Mouse (Mus musculus): ENCODE data around the gene Pik3c2b.
"Not testable (repeated sequence)": the region's sequence is repeated elsewhere in the genome, so short reads cannot be mapped to it uniquely, and the experiment has no call there.

The Pik3c2b gene

DNA sequence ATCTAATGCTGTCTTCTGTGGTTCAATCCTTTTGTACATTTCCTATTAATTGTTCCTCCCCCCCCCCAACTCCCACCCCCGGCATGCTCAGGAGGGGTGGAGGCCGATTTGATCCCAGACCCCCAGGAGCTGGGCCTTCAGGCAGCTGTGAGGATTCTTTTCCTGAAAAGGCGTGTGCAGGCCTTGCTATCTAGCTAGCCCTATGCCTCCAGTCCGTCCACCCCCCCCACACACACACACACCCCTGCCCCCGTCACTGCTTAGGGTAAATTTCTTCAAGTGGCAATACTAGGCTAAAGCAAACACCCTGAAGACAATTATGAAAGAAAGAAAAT is 12.5 kb upstream of the Pik3c2b start:
- no peak for DNase-seq (ENCODE audit: inconsistent age in 2 of 2, low spot score in 1 of 2)

DNA sequence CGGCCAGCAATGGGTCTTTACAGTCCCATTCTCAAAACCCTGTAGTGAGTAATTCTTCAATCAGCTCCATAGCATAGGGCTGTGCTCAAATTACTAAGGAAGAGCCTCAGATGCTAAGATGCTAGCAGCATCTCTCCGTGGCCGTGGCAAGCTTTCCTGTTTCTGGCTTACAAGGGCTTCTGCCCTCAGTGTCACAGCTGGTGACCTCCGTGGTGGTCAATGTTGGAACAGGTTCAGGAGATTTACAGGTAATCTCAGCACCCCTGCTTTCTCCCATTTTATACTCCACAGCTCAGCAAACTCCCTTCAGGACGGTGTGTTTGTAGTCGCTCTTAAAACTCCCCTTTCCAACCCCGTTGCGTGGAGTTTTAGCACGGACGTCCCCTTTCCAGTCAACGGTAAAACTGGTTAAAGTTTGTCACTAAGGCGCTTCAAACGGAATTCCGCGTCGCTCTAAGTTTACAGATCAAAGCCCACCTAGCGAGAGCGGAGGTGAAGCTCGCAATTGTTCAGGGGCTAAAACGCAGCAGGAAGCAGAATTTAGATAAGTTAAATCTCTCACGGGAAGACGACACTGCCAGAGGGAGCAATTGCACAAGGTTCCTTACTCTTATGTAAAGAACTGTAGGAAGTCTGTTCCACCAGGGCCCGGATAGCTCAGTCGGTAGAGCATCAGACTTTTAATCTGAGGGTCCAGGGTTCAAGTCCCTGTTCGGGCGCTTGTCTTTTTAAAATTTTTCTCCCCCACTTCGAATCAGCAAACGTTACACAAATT is 12.0 kb upstream of the Pik3c2b start:
- peak; percentile 78 to 96 for DNase-seq (ENCODE audit: inconsistent age in 2 of 2, low spot score in 1 of 2)

DNA sequence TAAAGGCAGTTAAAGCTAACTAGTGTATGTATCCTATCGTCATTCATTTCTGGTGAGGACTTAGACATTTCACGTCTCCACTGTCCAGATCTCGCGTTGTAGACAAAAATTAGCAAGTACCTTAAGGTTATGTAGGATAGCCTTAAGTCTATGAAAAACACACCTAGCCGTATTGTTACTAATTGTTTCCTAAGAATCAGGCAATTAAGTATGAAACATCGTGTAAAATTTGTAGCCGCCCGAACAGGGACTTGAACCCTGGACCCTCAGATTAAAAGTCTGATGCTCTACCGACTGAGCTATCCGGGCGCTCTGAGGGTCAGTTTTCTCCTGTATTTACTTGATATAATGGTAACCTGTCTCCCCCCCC is 11.4 kb upstream of the Pik3c2b start:
- DNase-seq (ENCODE audit: inconsistent age in 2 of 2, low spot score in 1 of 2): peak; percentile 58 to 90

- DNase-seq (ENCODE audit: inconsistent age in 2 of 2, low spot score in 1 of 2): not testable (repeated sequence)
These were observed 10.8 kb upstream of the Pik3c2b start for GRCm38 (mm10) chr1:133034682-133035081.

GRCm38 (mm10) chr1:133039505-133039949 is 5.9 kb upstream of the Pik3c2b start:
- peak; percentile 34 to 83 for DNase-seq (ENCODE audit: inconsistent age in 2 of 2, low spot score in 1 of 2)

DNA sequence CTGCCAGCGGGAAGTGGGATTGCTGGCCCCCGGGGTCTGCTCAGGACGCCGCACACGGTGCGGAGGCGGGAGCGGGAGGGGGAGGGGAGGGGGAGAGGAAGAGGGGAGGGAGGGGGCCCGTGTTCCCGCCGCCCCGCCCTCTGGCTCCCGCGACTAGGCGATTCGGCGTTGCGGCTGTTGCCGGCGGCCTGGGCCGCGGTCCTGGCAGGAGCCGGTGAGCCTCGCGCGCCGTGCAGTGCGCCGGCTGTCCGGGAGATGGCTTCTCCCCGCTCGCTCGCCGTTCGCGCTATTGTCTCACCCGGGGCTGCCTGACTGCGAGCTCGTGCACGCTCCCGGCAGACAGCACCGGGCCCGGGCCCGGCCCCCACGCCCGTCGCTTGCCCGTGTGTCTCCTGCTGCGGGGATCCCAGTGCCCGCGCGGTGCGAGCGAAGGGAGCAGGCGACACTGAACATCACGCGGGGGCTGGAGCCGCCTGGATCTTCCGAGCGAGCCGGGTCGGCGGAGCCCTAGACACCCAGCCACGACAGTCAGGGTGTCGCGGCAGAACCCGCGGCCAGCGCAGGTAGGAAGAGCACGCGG is 484 bp downstream of the Pik3c2b start:
- DNase-seq (ENCODE audit: inconsistent age in 2 of 2, low spot score in 1 of 2): peak; percentile 86 to 93

- peak; percentile 53 to 82 for DNase-seq (ENCODE audit: inconsistent age in 2 of 2, low spot score in 1 of 2)
These were observed 1.0 kb downstream of the Pik3c2b start for GRCm38 (mm10) chr1:133046441-133046931.

GRCm38 (mm10) chr1:133047575-133047974 is 2.1 kb downstream of the Pik3c2b start:
- peak in 1 of 2 experiments; percentile 69 for DNase-seq (ENCODE audit: inconsistent age in 2 of 2, low spot score in 1 of 2)

DNA sequence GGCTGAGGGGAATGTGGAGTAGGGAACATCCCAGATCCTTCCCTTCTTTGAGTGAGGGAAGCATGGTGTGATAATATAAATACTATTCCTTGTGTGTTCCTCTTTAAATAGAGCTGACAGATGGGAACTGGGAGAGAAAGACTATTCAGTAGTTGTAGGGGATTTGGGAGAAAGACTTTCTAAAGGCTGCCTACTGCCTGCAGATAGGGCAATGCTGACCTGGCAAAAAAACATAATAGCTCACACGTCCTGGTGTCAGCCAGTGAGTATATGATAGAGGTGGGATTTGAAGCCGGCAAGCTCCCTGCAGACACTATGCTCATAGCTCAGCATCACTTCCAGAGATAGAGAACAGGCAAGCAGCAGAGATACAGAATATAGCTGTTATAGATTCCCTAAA is 3.2 kb downstream of the Pik3c2b start:
- no peak for DNase-seq (ENCODE audit: inconsistent age in 2 of 2, low spot score in 1 of 2)

GRCm38 (mm10) chr1:133050001-133050431 is 4.5 kb downstream of the Pik3c2b start:
- peak; percentile 43 to 72 for DNase-seq (ENCODE audit: inconsistent age in 2 of 2, low spot score in 1 of 2)

DNA sequence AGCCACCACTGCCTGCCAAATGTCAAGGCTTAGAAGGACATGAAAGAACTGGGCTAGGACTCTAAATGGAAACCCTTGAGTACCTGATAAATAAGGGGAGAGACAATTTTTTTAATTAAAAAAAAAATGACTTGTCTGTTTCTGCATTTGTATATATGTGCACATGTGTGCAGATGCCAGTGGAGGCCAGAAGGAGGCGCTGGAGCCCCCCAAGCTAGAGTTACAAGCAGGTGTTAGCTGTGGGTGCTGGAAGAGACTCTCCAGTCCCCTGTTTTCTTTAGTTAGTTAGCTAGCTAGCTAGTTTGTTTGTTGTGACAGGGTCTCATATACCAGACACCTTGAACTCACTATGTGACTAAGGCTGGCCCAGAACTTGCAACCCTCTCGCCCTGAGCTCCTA is 6.4 kb downstream of the Pik3c2b start:
- no peak for DNase-seq (ENCODE audit: inconsistent age in 2 of 2, low spot score in 1 of 2)

DNA sequence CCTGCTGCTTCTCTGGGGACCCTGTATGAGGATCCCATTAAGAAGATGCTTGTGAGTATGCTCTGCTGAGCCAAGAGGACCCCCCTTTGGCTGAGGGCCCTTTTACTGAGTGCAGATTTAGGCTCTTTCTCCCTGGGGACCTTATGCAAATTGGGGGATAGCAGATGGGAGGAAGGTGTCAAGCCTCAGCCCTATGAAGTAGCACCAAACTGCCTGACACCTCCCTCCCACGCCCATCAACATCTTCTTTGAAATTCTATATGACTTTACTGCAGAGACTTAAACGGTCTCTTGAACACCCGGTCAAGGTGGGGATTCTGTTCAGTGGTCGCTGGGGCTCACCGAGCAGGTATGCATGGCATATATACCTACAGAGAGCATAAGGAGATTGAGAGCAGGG is 7.6 kb downstream of the Pik3c2b start:
- DNase-seq (ENCODE audit: inconsistent age in 2 of 2, low spot score in 1 of 2): peak in 1 of 2 experiments; percentile 4

- DNase-seq (ENCODE audit: inconsistent age in 2 of 2, low spot score in 1 of 2): peak; percentile 9 to 60
These were observed 8.9 kb downstream of the Pik3c2b start for GRCm38 (mm10) chr1:133054326-133054725.

- peak; percentile 79 to 94 for DNase-seq (ENCODE audit: inconsistent age in 2 of 2, low spot score in 1 of 2)
These were observed 12.0 kb downstream of the Pik3c2b start for GRCm38 (mm10) chr1:133057345-133058034.

DNA sequence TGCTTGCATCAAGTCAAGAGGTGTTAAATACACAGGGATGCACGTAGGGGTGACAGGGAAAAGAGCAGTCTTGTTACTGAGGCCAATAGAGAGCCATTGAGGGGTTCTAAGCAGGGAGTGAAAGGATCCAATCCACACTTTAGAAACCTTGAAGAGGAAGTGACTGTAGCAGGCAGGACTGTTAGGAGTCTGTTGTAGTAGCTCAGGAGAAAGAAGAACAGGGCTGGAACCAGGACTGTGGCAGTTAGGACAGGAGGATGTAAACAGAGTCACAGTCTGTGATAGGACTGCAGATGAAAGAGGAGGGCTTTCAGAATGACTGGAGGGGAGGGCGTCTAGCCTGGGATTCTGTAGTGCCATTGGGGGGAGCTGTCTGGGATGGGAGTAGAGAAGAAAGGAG is 14.1 kb downstream of the Pik3c2b start:
- DNase-seq (ENCODE audit: inconsistent age in 2 of 2, low spot score in 1 of 2): no peak

GRCm38 (mm10) chr1:133060681-133061080 is 15.2 kb downstream of the Pik3c2b start:
- no peak for DNase-seq (ENCODE audit: inconsistent age in 2 of 2, low spot score in 1 of 2)

- no peak for DNase-seq (ENCODE audit: inconsistent age in 2 of 2, low spot score in 1 of 2)
These were observed 17.7 kb downstream of the Pik3c2b start for GRCm38 (mm10) chr1:133063164-133063563.

DNA sequence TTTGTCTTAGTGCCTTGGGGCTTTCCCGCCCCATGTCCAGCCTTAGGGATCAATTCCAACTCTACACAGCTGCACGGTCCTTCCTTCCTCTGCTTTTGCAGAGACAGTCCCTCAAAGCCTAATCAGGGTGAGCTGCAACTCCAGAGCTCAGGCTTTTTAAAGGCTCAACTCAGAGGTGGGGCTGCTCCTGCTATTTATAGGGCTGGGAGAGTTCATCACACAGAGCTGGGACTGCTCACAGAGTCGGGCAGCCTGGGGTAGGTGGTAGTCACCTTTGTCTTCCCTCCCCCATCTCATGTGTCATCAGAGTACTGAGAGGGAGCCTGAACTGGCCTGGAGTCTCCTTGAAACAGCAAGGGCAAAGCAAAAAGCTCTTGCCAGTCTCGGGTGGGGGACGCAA is 22.8 kb downstream of the Pik3c2b start:
- DNase-seq (ENCODE audit: inconsistent age in 2 of 2, low spot score in 1 of 2): peak in 1 of 2 experiments; percentile 77

- DNase-seq (ENCODE audit: inconsistent age in 2 of 2, low spot score in 1 of 2): peak in 1 of 2 experiments; percentile 34
These were observed 23.3 kb downstream of the Pik3c2b start for GRCm38 (mm10) chr1:133068669-133069274.

DNA sequence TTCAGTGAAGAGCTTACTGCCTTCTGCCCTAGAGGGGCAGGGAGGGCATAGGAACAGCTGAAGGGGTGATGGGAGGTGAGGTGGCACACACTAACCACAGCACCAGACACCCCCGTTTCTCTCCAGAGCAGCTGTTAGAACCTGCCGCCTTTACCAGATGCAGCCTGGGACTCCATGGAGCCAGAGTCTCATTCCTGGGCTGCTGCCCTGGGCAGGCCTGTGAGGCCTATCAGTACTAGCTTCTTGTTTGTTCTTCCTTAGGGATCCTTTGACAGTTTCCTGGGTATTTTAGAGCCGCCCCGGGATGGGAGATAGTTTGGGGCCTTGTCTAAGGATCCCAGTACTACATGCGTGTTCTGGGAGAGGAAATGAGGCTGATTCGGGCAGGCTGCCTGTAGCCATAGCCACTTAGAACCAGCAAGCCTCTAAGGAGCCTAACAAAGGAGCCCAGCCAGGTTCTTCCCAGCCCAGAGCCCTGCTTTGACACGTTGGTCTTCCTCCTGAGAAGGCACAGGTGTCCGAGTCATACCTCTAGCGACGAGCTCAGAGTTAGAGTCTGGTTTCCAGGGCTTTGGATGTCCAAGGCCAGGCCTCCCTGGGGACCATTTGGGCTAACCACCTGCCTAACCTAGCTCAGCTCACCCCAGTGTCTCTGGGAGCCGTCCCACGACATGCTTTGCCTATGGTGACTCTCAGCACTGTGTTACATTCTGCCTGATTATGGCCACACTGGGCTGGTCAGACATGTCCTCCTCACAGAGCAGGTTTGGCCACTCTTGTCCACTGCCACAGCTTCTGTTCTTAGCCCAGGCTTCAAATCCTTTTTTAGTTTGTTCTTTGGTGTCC is 24.0 kb downstream of the Pik3c2b start:
- DNase-seq (ENCODE audit: inconsistent age in 2 of 2, low spot score in 1 of 2): no peak

GRCm38 (mm10) chr1:133070157-133070556 is 24.7 kb downstream of the Pik3c2b start:
- no peak for DNase-seq (ENCODE audit: inconsistent age in 2 of 2, low spot score in 1 of 2)

All from adrenal gland, adult (tissue).